Mouse (Mus musculus) hindbrain, embryonic 10.5 days (tissue): Measurements from ENCODE around the gene Krtap1-5. TPM values are rescaled to one million over a fixed set of nuclear protein-coding genes. Genes with fewer than 3 reads are reported as not detected.
"Not testable (repeated sequence)": the region's sequence is repeated elsewhere in the genome, so short reads cannot be mapped to it uniquely, and the experiment has no call there.

ENCODE experiments used
- DNase-seq: peaks from one replicate; pipeline ENCODE4 v3.0.0-alpha.2; 2017; ENCODE audit warnings: low spot score
- H3K27ac ChIP-seq: fragments of 300-500 bp; sonication (generic); 2 replicates; pipeline ENCODE4 v1.5.1; 2016; ENCODE audit warnings: mild to moderate bottlenecking, moderate library complexity
- H3K27me3 ChIP-seq: fragments of 300-500 bp; sonication (generic); 2 replicates; pipeline ENCODE4 v1.6.1; 2016; ENCODE audit warnings: mild to moderate bottlenecking; ENCODE audit not compliant: poor library complexity, insufficient read depth, severe bottlenecking
- H3K36me3 ChIP-seq: fragments of 300-500 bp; sonication (generic); 2 replicates; pipeline ENCODE4 v1.6.1; 2016; ENCODE audit warnings: mild to moderate bottlenecking, moderate library complexity
- H3K4me1 ChIP-seq: fragments of 300-500 bp; sonication (generic); replicated peaks from 2 replicates; pipeline ENCODE4 v1.6.1; 2016; ENCODE audit warnings: mild to moderate bottlenecking
- H3K4me3 ChIP-seq: fragments of 300-500 bp; sonication (generic); 2 replicates; pipeline ENCODE4 v1.5.1; 2016; ENCODE audit warnings: mild to moderate bottlenecking, moderate library complexity
- H3K9me3 ChIP-seq: fragments of 300-500 bp; sonication (generic); 2 replicates; pipeline ENCODE4 v1.6.1; 2016; ENCODE audit warnings: mild to moderate bottlenecking, moderate library complexity
- WGBS: fragments of 180-500 bp; shearing (Covaris S2); methylation state at CpG from one replicate; pipeline ENCODE4 v1.1.7; 2016; 5-methylcytosine and 5-hydroxymethylcytosine counted together
- polyA plus RNA-seq: library from polyadenylated mRNA; unstranded; fragments of >200 nt; fragmentation: Nextera tagmentation; extraction: Ambion mirVana; gene quantifications from 2 replicates; pipeline ENCODE4 v1.2.1, GENCODE M21; 2016

Gene Krtap1-5
- polyA plus RNA-seq = not detected in 2 replicates

DNA sequence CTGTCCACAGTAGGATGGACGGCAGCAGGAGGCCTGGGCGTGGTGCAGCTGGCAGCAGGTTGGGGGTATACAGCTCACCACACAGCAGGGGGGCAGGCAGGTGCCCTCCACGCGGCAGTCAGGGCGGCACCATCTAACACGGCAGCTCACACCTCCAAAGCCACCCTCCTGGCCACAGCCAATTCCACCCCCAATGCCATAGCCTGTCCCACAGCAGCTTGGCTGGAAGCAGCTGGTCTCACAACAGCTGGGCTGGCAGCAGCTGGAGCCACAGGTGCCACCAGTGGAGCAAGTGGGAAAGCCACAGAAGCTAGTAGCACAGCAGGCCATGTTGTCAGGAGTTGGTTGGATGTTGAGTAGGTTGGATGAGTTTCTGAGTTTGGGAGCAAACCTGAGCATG lies at the start of gene Krtap1-5:
Krtap1-5 (minus strand) TSS at position 381 of the 400 bp plus-strand sequence.
- 86% methylated on average over 6 of the region's 6 CpGs for WGBS
- DNase-seq = no peak
- H3K4me3 ChIP-seq = no peak within 1 kb of the TSS
- no peaks in the 10 kb centered on the region for H3K9me3 ChIP-seq
- H3K27me3 ChIP-seq = no peaks in the 10 kb centered on the region
- no peaks in the 10 kb centered on the region for H3K4me1 ChIP-seq
- no peak within 1 kb of the TSS for H3K27ac ChIP-seq
- H3K36me3 ChIP-seq = no peaks in the 10 kb centered on the region

DNA sequence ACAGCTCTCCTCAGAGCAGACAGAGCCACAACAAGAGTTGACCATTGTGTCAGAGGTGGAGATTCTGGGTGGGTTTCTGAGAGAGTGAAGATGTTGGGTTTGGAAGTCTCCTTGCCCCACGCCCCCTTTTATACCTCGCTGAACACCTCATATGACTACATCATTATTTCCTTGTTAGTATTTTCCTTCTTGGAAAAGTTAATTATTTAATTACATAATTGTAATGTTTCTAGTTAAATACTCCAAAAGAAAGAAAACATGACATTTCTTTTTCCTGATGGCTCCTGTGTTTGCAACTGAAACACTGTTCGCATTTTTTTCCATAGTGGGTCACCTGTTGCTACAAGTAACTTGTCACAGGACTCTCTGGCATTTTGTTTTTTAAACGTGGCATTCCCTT lies 47.3 kb upstream of the Krtap1-5 start, which contains the start of gene Krtap4-1:
Krtap4-1 (minus strand) TSS at position 101 of the 400 bp plus-strand sequence.
- Histone ChIP-seq H3K4me1 (no peaks in the 10 kb centered on the region), H3K36me3 (no peaks in the 10 kb centered on the region), H3K27me3 (no peaks in the 10 kb centered on the region), H3K9me3 (no peaks in the 10 kb centered on the region), H3K27ac (no peak within 1 kb of the TSS), H3K4me3 (no peak within 1 kb of the TSS)
- no peak for DNase-seq
- WGBS = 78% methylated on average over 4 of the region's 4 CpGs

GRCm38 (mm10) chr11:99620335-99620734 lies 39.5 kb upstream of the Krtap1-5 start, which contains the start of gene Gm11562:
TSS of gene Gm11562 (minus strand) at chr11:99620435.
- DNase-seq = no peak
- no peak within 1 kb of the TSS for H3K4me3 ChIP-seq

GRCm38 (mm10) chr11:99614796-99615363 lies 34.1 kb upstream of the Krtap1-5 start, which contains the start of gene Krtap2-4:
TSS of gene Krtap2-4 (minus strand) at chr11:99614846.
- Histone ChIP-seq H3K4me3 (no peak within 1 kb of the TSS), H3K27me3 (no peaks in the 10 kb centered on the region), H3K9me3 (no peaks in the 10 kb centered on the region), H3K27ac (no peak within 1 kb of the TSS), H3K36me3 (no peaks in the 10 kb centered on the region), H3K4me1 (no peaks in the 10 kb centered on the region)
- DNase-seq = no peak
- 82% methylated on average over 3 of the region's 3 CpGs for WGBS

More at GRCm38 (mm10) chr11:99620335-99620734, 39.5 kb upstream of the Krtap1-5 start, which contains the start of gene Gm11562:
- WGBS = 87% methylated on average over 2 of the region's 2 CpGs
- no peaks in the 10 kb centered on the region for H3K36me3 ChIP-seq
- H3K9me3 ChIP-seq = no peaks in the 10 kb centered on the region
- H3K27ac ChIP-seq = no peak within 1 kb of the TSS
- H3K27me3 ChIP-seq = no peaks in the 10 kb centered on the region
- no peaks in the 10 kb centered on the region for H3K4me1 ChIP-seq

DNA sequence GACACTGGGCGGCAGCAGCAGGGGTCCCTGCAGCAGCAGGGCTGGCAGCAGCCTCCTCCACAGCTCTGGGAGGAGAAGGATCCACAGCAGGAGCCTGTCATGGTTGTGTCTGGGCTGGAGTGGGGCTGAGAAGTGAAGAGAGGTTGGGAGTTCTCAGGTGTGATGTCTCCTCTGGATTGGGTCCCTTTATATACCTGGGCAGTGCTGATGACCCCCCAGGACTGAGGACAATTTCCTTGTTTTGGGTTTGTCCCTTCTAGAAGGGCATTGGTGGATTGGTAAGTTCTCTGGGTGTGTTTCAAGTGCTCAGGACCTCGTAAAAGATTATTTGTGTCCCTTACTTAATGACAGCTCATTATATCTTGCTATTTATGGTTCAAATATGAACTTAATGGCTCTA lies 29.3 kb upstream of the Krtap1-5 start, which contains the start of gene Gm11937:
Gm11937 (minus strand) TSS at position 101 of the 400 bp plus-strand sequence.
- not testable (repeated sequence) for DNase-seq
- WGBS = 66% methylated on average over 2 of the region's 2 CpGs

GRCm38 (mm10) chr11:99609126-99609525 lies 28.3 kb upstream of the Krtap1-5 start:
- no peaks in the 10 kb centered on the region for H3K9me3 ChIP-seq
- H3K4me3 ChIP-seq = no peak overlapping the region
- 82% methylated on average over 1 of the region's 1 CpGs for WGBS
- no peak for DNase-seq
- H3K27me3 ChIP-seq = no peaks in the 10 kb centered on the region
- no peaks in the 10 kb centered on the region for H3K36me3 ChIP-seq
- no peak overlapping the region for H3K27ac ChIP-seq
- H3K4me1 ChIP-seq = no peaks in the 10 kb centered on the region

More for the DNA sequence above, 29.3 kb upstream of the Krtap1-5 start, which contains the start of gene Gm11937:
- not testable (repeated sequence) for H3K4me3 ChIP-seq, H3K27ac ChIP-seq, H3K36me3 ChIP-seq, H3K27me3 ChIP-seq, H3K4me1 ChIP-seq, H3K9me3 ChIP-seq

DNA sequence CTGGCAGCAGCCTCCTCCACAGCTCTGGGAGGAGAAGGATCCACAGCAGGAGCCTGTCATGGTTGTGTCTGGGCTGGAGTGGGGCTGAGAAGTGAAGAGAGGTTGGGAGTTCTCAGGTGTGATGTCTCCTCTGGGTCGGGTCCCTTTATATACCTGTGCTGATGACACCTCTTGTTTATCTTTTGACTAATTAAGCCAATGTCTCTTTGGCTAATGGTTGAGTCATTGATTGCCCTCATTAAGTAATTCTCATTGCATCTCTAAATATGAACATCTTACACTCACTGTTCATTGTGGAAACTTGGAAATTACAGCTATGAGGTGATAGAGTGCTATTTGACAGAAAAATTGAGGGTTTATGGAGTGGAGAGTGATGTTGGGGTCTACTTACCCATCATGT lies 22.4 kb upstream of the Krtap1-5 start, which contains the start of gene Gm11938:
Gm11938 (minus strand) TSS at position 101 of the 400 bp plus-strand sequence.
- not testable (repeated sequence) for H3K4me3 ChIP-seq, H3K4me1 ChIP-seq, DNase-seq, H3K36me3 ChIP-seq, H3K27me3 ChIP-seq, H3K9me3 ChIP-seq, H3K27ac ChIP-seq
- WGBS = 78% methylated on average over 1 of the region's 1 CpGs

DNA sequence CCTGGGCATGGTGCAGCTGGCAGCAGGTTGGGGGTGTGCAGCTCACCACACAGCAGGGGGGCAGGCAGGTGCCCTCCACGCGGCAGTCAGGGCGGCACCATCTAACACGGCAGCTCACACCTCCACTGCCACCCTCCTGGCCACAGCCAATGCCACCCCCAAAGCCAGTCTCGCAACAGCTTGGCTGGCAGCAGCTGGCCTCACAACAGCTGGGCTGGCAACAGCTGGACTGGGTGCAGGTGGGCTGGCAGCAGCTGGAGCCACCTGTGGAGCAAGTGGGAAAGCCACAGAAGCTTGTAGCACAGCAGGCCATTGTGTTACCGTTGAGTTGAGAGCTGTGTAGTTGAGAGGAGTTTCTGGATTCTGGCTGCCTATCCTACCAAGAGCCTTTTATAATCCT lies 16.9 kb upstream of the Krtap1-5 start, which contains the start of gene Krtap9-3:
Krtap9-3 (minus strand) TSS at position 364 of the 400 bp plus-strand sequence.
- H3K4me1 ChIP-seq, H3K36me3 ChIP-seq, H3K4me3 ChIP-seq, H3K9me3 ChIP-seq, DNase-seq, H3K27me3 ChIP-seq, H3K27ac ChIP-seq: not testable (repeated sequence)
- 81% methylated on average over 6 of the region's 6 CpGs for WGBS

GRCm38 (mm10) chr11:99590981-99591380 lies 10.2 kb upstream of the Krtap1-5 start, which contains the start of gene Krtap1-3:
TSS of gene Krtap1-3 (minus strand) at chr11:99591339.
- H3K4me3 ChIP-seq = no peak within 1 kb of the TSS
- no peak for DNase-seq
- no peaks in the 10 kb centered on the region for H3K9me3 ChIP-seq
- no peaks in the 10 kb centered on the region for H3K4me1 ChIP-seq
- no peaks in the 10 kb centered on the region for H3K27me3 ChIP-seq
- 86% methylated on average over 6 of the region's 6 CpGs for WGBS
- H3K36me3 ChIP-seq = no peaks in the 10 kb centered on the region
- no peak within 1 kb of the TSS for H3K27ac ChIP-seq

GRCm38 (mm10) chr11:99585096-99585495 lies 4.3 kb upstream of the Krtap1-5 start:
- no peaks in the 10 kb centered on the region for H3K27me3 ChIP-seq
- no peak overlapping the region for H3K4me3 ChIP-seq
- H3K9me3 ChIP-seq = no peaks in the 10 kb centered on the region
- no peak overlapping the region for H3K27ac ChIP-seq
- 93% methylated on average over 7 of the region's 7 CpGs for WGBS
- no peaks in the 10 kb centered on the region for H3K4me1 ChIP-seq
- no peak for DNase-seq
- no peaks in the 10 kb centered on the region for H3K36me3 ChIP-seq

DNA sequence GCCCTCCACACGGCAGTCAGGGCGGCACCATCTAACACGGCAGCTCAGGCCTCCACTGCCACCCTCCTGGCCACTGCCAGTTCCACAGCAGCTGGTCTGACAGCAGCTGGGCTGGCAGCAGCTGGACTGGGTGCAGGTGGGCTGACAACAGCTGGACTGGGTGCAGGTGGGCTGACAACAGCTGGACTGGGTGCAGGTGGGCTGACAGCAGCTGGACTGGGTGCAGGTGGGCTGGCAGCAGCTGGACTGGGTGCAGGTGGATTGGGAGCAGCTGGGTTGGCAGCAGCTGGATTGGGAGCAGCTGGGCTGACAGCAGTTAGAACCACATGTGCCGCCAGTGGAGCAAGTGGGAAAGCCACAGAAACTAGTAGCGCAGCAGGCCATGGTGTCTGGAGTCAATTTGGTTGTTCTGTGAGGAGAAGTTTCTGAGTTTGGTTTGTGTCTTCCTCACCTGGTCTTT lies 2.5 kb upstream of the Krtap1-5 start, which contains the start of gene Krtap1-4:
Krtap1-4 (minus strand) TSS at position 410 of the 460 bp plus-strand sequence.
- H3K4me1 ChIP-seq = no peaks in the 10 kb centered on the region
- no peak within 1 kb of the TSS for H3K4me3 ChIP-seq
- H3K27me3 ChIP-seq = no peaks in the 10 kb centered on the region
- no peaks in the 10 kb centered on the region for H3K36me3 ChIP-seq
- no peak within 1 kb of the TSS for H3K27ac ChIP-seq
- no peaks in the 10 kb centered on the region for H3K9me3 ChIP-seq
- WGBS = 74% methylated on average over 5 of the region's 5 CpGs
- DNase-seq = no peak

DNA sequence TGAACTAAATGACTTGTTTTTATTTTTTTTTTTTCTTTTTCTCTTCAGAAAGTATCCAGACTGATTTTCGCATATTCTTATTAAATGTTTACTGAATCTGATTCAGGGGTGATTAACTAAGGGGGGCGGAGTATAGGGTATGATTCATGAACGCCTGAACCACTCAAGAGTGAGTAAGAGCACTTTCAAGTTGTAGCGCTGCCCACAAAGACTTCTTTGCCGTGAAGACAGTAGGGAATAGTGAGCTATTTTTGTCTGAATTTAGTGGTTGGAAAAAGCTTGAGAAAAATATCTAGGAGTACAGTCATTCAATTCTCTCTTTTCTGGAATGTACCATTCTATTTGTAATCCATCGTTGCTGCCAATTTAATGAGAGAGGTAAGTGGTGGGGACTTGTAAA lies 748 bp upstream of the Krtap1-5 start:
- no peaks in the 10 kb centered on the region for H3K4me1 ChIP-seq
- no peak for DNase-seq
- H3K36me3 ChIP-seq = no peaks in the 10 kb centered on the region
- no peak overlapping the region for H3K4me3 ChIP-seq
- H3K27ac ChIP-seq = no peak overlapping the region
- WGBS = 90% methylated on average over 6 of the region's 6 CpGs
- no peaks in the 10 kb centered on the region for H3K9me3 ChIP-seq
- H3K27me3 ChIP-seq = no peaks in the 10 kb centered on the region

GRCm38 (mm10) chr11:99581051-99581450 lies 235 bp upstream of the Krtap1-5 start:
- DNase-seq = no peak
- H3K4me1 ChIP-seq = no peaks in the 10 kb centered on the region
- no peak overlapping the region for H3K27ac ChIP-seq
- 92% methylated on average over 5 of the region's 5 CpGs for WGBS
- H3K27me3 ChIP-seq = no peaks in the 10 kb centered on the region
- no peak overlapping the region for H3K4me3 ChIP-seq
- no peaks in the 10 kb centered on the region for H3K36me3 ChIP-seq
- H3K9me3 ChIP-seq = no peaks in the 10 kb centered on the region
